Mouse (Mus musculus) intestine, postnatal 0 days (tissue): Measurements from ENCODE around the gene Sptbn4. TPM values are rescaled to one million over a fixed set of nuclear protein-coding genes. Genes with fewer than 3 reads are reported as not detected.

Source experiments
- ATAC-seq: fragments of 200-750 bp; cut with Nextera tagmentation; 2 replicates; pipeline ENCODE4 v1.8.0; 2017; ENCODE audit warnings: mild to moderate bottlenecking, moderate TSS enrichment, moderate library complexity
- H3K27ac ChIP-seq: fragments of 300-500 bp; sonication (generic); 2 replicates; pipeline ENCODE4 v1.5.1; 2014; ENCODE audit warnings: mild to moderate bottlenecking, low read depth, low read length, moderate library complexity
- H3K27me3 ChIP-seq: fragments of 300-500 bp; sonication (generic); replicated peaks from 2 replicates; pipeline ENCODE4 v1.6.1; 2014; ENCODE audit warnings: low read length, mixed read lengths; ENCODE audit not compliant: control insufficient read depth, insufficient read depth
- H3K36me3 ChIP-seq: fragments of 300-500 bp; sonication (generic); 2 replicates; pipeline ENCODE4 v1.6.1; 2014; ENCODE audit warnings: mild to moderate bottlenecking, moderate library complexity; ENCODE audit not compliant: control insufficient read depth, insufficient read depth
- H3K4me1 ChIP-seq: fragments of 300-500 bp; sonication (generic); replicated peaks from 2 replicates; pipeline ENCODE4 v1.6.1; 2014; ENCODE audit warnings: antibody characterized with exemption, low read length, mixed read lengths; ENCODE audit not compliant: control insufficient read depth, insufficient read depth
- H3K4me2 ChIP-seq: fragments of 300-500 bp; sonication (generic); replicated peaks from 2 replicates; pipeline ENCODE4 v1.6.1; 2014; ENCODE audit warnings: low read depth, mild to moderate bottlenecking, moderate library complexity
- H3K4me3 ChIP-seq: fragments of 300-500 bp; sonication (generic); 2 replicates; pipeline ENCODE4 v1.5.1; 2014; ENCODE audit warnings: low read depth, low read length
- H3K9ac ChIP-seq: fragments of 300-500 bp; sonication (generic); 2 replicates; pipeline ENCODE4 v1.6.1; 2014; ENCODE audit warnings: mild to moderate bottlenecking, low read depth, low read length
- H3K9me3 ChIP-seq: fragments of 300-500 bp; sonication (generic); 2 replicates; pipeline ENCODE4 v1.6.1; 2016; ENCODE audit warnings: mixed run types; ENCODE audit not compliant: control insufficient read depth
- CTCF ChIP-seq: sonication (generic); IDR thresholded peaks from 2 replicates; pipeline ENCODE4 v1.5.1; 2016; ENCODE audit warnings: low read depth, mild to moderate bottlenecking, control low read depth, antibody characterized with exemption, moderate library complexity
- WGBS: fragments of 180-500 bp; shearing (Covaris S2); extraction: QIAGEN DNeasy Blood & Tissue Kit; methylation state at CpG from one replicate; pipeline ENCODE4 v1.1.7; 2014; 5-methylcytosine and 5-hydroxymethylcytosine counted together
- polyA plus RNA-seq: library from polyadenylated mRNA; unstranded; fragments of >200 nt; fragmentation: Nextera tagmentation; extraction: Ambion mirVana; gene quantifications from 2 replicates; pipeline ENCODE4 v1.2.1, GENCODE M21; 2015

The Sptbn4 gene
- polyA plus RNA-seq, 1 experiment from 2014 or later: 0.17 TPM

GRCm38 (mm10) chr7:27408379-27409176, 38.9 kb downstream of the Sptbn4 start:
- Histone ChIP-seq H3K9ac (no peak overlapping the region), H3K9me3 (0 out of 2 replicates have a peak, but pooled peaks cover 3% of the 10 kb centered on the region), H3K27ac (no peak overlapping the region), H3K4me3 (peak overlapping the region; percentile 41), H3K36me3 (no peaks in the 10 kb centered on the region), H3K4me1 (no peaks in the 10 kb centered on the region), H3K27me3 (peaks cover 56% of the 10 kb centered on the region), H3K4me2 (peak overlapping the region; percentile 80)
- under 1% methylated on average over 87 of the region's 96 CpGs for WGBS
- ATAC-seq: peak; percentile 62
- peak; percentile 90 for TF ChIP-seq CTCF

- H3K27me3 ChIP-seq: peaks cover 64% of the 10 kb centered on the region
- peak overlapping the region; percentile 41; the same call in 1 of the 2 replicates for H3K4me3 ChIP-seq
Observed at GRCm38 (mm10) chr7:27407816-27408215, 39.7 kb downstream of the Sptbn4 start.

GRCm38 (mm10) chr7:27406481-27406880, 41.0 kb downstream of the Sptbn4 start:
- Histone ChIP-seq H3K9ac (no peak overlapping the region), H3K27ac (no peak overlapping the region), H3K27me3 (peaks cover 73% of the 10 kb centered on the region), H3K36me3 (no peaks in the 10 kb centered on the region), H3K4me3 (no peak overlapping the region), H3K4me1 (no peaks in the 10 kb centered on the region), H3K9me3 (0 out of 2 replicates have a peak, but pooled peaks cover 6% of the 10 kb centered on the region), H3K4me2 (no peak overlapping the region)
- peak; percentile 44 for TF ChIP-seq CTCF
- 81% methylated on average over 7 of the region's 7 CpGs for WGBS
- no peak for ATAC-seq

More at GRCm38 (mm10) chr7:27407816-27408215, 39.7 kb downstream of the Sptbn4 start:
- peak overlapping the region; percentile 80; the same call in 1 of the 2 replicates for H3K4me2 ChIP-seq
- no peaks in the 10 kb centered on the region for H3K4me1 ChIP-seq
- no peak overlapping the region for H3K9ac ChIP-seq
- TF ChIP-seq CTCF: no peak
- H3K27ac ChIP-seq: no peak overlapping the region
- no peaks in the 10 kb centered on the region for H3K36me3 ChIP-seq
- ATAC-seq: no peak
- 52% methylated on average over 8 of the region's 8 CpGs for whole genome bisulfite sequencing
- 0 out of 2 replicates have a peak, but pooled peaks cover 6% of the 10 kb centered on the region for H3K9me3 ChIP-seq

DNA sequence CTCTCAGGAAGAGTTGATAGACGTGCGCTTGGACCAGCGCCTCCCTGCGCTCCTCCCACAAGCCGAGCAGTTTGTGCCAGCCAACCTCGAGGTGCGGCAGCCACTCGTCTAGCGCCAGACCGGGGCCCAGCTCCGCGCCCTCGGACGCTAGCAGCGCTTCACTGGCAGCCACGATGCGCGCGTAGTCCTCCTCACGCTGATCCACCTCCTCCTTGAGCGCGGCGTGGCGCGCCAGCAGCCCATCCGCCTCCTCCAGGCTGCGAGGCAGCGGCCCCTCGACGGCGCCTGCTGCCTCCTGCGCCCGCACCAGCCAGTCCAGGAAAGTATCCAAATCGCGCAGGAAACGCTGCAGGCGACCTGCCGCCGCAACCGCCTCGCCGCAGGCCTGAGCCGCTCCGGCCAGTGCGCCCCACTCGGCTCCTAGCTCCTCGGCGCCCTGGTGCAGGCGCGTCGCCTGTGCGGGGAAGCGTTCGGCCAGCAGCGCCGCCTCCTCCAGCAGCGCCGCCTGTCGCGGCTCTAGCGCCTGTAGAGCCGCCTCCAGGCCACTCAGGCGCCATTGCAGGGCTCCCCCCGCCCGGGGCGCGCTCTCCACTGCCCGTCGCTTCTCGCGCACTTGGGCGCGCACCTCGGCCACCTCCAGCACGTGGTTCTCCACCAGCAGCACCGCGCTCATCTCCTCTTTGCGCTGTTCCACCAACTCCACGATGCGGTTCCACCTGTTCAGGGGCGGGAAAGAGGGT, 43.1 kb downstream of the Sptbn4 start:
- H3K9me3 ChIP-seq: 0 out of 2 replicates have a peak, but pooled peaks cover 6% of the 10 kb centered on the region
- no peaks in the 10 kb centered on the region for H3K36me3 ChIP-seq
- no peak overlapping the region for H3K9ac ChIP-seq
- peaks cover 75% of the 10 kb centered on the region for H3K27me3 ChIP-seq
- no peak for TF ChIP-seq CTCF
- H3K4me1 ChIP-seq: no peaks in the 10 kb centered on the region
- H3K4me2 ChIP-seq: peak overlapping the region; percentile 6; the same call in 1 of the 2 replicates
- 6% methylated on average over 76 of the region's 81 CpGs for WGBS
- H3K4me3 ChIP-seq: no peak overlapping the region
- ATAC-seq: no peak
- H3K27ac ChIP-seq: no peak overlapping the region

DNA sequence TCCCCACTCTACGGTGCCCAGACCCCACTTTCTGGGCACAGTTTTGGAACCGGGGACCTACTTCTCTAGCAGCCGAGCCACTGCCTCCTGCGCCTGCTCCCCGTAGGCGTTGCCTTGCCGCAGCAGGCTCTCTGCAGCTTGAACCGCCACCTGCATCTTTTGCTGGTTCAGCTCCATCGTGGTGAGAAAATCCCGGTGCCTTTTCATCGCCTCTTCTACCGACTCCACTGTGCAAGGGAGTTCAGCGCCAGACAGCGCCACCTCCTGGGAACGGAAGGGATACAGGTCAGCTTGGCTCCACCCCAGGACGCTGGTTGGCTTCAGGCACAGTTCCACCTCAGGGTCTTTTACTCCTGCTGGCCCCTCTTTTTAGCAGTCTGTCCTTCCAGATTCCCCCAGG, 44.8 kb downstream of the Sptbn4 start:
- Histone ChIP-seq H3K27me3 (peaks cover 68% of the 10 kb centered on the region), H3K9ac (no peak overlapping the region), H3K4me1 (no peaks in the 10 kb centered on the region), H3K27ac (no peak overlapping the region), H3K4me3 (no peak overlapping the region), H3K9me3 (0 out of 2 replicates have a peak, but pooled peaks cover 6% of the 10 kb centered on the region), H3K36me3 (no peaks in the 10 kb centered on the region), H3K4me2 (no peak overlapping the region)
- TF ChIP-seq CTCF: peak; percentile 82
- no peak; the same call in 1 of the 2 replicates for ATAC-seq
- WGBS: 11% methylated on average over 16 of the region's 16 CpGs

GRCm38 (mm10) chr7:27400545-27400944, 46.9 kb downstream of the Sptbn4 start:
- H3K4me1 ChIP-seq: no peaks in the 10 kb centered on the region; the same call in 1 of the 2 replicates
- no peak overlapping the region for H3K4me2 ChIP-seq
- H3K4me3 ChIP-seq: no peak overlapping the region
- H3K27ac ChIP-seq: no peak overlapping the region
- ATAC-seq: no peak
- peaks cover 69% of the 10 kb centered on the region for H3K27me3 ChIP-seq
- no peaks in the 10 kb centered on the region for H3K36me3 ChIP-seq
- 75% methylated on average over 7 of the region's 7 CpGs for WGBS
- H3K9me3 ChIP-seq: 0 out of 2 replicates have a peak, but pooled peaks cover 4% of the 10 kb centered on the region
- no peak overlapping the region for H3K9ac ChIP-seq
- TF ChIP-seq CTCF: no peak
